Mouse (Mus musculus) cerebellum, postnatal 25 days (tissue): ENCODE data around the gene Exosc3.
"Not testable (repeated sequence)": the region's sequence is repeated elsewhere in the genome, so short reads cannot be mapped to it uniquely, and the experiment has no call there.

Experiments
- DNase-seq, 2 experiments: peaks; one replicate each; pipeline ENCODE4 v3.0.0; 2021; ENCODE audit warnings: mixed read lengths in 2 of 2

The Exosc3 gene

DNA sequence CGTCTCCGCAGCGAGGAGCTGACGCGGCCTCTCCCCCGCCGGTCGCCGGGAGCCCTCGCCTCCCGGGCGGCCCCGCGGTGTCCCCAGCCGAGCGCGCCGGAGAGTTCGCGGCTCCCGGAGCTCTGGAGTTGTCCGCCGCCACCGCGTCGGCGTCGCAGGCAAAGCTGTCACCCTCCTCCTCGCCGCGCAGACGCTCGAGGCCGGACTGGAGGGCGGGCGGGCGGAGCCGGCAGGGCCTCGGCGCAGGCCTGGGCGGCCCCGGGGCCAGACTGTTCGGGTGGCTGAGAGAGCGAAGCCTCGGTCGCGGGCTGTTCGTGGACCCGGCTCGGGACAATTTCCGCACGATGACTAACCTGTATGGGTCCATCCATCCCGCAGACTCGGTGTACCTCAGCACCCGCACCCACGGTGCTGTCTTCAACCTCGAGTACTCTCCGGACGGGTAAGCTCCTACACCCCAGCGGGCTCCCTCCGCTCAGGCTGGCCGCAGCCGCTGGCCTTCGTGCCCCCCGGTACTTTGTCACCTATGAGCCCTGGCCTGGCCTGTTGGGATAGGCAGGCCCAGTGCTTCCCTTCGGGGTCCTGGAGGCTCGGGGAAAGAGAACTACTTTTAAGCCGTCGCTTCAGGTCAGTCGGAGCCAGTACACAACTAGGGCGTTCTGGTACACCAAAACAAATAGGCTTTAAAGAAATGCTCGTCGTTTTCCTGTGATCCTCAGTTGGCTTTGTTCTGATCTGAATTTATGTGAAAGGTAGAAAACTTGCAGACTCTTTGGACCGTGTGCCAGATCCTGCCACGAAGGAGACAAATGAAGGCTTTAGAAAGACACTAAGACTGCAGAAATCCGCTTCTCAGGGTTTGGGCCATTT, at the start of gene Exosc3:
Gene Exosc3 (minus strand): TSS at position 447 of the 870 bp plus-strand sequence.
- peak in 1 of 2 experiments; percentile 69 for DNase-seq

DNA sequence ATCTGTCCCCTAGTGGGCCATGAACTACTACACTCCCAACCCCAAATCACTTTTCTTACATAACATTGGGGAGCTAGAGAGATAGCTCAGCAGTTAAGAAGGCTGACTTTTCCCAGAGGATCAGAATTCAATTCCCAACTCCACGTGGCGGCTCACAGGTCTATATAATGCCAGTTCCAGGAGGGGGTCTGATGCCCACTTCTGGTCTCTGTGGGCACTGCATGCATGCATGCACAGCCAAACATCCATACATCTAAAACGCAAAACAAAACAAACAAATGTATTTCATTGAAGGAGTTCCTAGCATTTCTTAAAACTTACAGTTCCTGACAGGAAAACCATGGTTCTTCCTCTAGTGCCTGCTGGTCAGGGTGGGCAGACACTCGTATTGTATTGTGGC, 49.6 kb upstream of the Exosc3 start:
- no peak for DNase-seq

DNA sequence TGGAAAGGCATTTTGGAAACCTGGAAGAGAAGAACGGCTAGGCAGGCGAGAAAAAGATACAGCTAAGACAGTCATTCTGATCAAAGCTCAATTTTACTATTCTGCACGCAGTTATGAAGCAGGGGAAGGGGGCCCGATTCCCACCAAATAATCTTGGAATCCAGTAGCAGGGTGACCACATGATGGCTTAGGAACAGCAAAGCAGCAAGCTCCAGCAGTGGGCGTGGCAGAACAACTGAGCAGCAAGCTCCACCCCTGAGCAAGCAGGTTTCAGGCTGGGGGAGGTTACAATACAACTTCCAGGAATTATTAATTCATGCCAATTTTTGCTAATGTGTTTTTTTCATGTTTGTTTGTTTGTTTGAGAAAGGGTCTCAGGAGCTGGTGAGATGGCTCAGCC, 44.8 kb upstream of the Exosc3 start:
- not testable (repeated sequence) for DNase-seq

DNA sequence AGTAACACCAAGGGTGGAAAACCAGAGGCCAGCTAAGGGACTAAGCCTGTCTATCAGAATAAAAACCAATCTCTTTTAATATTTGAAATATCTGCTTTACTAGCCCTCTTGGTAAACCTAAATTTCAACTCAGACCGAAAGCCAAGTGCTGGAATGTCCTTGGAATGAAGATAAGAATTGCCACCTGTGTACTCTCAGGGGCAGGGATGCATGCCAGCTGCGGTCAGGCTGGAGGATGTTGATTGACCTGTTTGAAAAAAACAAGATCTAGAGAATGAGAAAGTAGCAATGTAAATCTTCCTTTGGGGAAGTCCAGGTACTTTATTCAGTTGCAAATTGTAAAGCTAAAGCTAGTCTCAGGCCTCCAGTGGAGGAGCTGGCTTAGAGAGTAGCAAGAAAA, 39.6 kb upstream of the Exosc3 start:
- not testable (repeated sequence) for DNase-seq

DNA sequence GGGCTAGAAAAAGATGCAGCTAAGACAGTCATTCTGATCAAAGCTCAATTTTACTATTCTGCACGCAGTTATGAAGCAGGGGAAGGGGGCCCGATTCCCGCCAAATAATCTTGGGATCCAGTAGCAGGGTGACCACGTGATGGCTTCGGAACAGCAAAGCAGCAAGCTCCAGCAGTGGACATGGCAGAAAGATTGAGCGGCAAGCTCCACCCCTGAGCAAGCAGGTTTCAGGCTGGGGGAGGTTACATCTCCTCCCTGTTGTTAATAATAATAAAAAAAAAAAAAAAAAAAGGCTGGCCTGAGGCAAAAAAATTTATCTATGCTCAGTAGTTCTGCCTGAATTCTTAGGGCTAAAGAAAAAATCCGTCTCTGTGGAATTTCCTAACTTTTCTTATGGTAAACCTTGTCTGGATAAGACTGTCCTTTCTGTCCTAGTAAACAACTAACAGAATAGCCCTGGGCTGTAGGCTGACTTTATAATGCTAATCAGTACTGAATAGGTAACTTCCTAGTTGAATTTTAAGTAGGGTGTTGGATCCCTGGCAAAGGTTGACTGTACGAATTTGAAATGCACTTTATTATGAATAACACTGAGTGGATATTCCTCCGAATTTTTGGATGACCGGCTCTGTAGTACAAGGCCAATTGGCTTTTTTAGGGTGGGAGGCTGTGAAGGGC, 38.5 kb upstream of the Exosc3 start:
- not testable (repeated sequence) for DNase-seq

DNA sequence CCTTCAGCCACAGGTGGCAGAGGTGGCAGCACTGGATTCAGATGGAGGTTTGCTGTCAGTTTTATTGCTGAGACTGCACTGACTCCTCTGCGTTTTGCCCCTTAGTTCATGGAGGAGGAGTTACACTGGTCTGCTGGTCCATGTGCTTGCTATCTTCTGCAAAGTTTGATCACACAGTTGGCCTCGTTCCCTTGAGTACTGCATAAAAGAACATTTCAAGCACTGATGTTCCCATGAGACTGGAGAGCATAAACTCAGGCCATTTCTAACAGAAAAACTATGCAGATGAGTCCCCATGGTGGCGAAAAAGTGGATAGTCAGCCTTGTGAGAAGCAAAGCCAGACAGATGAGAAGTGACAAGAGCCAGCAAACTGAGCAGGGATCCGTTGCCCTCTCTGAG, 34.0 kb upstream of the Exosc3 start:
- no peak for DNase-seq

DNA sequence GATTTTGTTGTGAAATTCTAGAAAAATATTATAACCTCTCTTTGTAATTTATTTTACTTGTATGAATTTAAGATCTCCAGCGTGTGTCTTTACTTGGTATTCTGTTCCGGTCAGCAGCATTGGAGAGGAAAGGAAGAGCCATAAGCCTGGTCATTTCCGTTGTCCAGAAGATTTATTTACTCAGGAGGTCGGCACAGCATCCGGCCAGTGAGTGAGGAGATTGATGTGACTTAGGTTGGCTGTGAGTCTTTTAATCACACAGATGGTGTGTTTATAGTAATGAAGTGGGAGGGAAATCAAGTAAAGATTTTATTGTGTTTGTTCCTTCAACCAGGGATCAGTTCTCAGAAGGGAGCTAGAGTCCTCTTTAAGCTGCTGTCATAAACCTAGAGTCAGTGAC, 32.3 kb upstream of the Exosc3 start:
- DNase-seq, result no peak

DNA sequence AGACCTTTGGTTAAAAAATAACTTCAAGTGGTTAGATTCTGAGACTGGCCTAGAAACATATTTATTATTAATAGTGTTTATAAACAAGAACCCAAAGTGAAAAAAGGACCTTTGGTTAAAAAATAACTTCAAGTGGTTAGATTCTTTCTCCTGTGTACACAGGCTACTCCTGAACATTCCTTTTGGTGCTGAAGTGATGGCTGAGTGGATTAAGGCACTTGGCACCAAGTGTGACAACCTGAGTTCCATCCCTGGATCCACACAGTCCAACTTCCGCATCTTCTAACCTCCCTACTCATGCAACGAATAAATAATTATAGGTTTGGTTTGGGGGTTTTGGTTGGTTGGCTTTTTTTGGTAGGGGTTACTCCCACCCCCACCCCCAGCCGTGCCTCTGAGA, 28.7 kb upstream of the Exosc3 start:
- DNase-seq, result no peak

DNA sequence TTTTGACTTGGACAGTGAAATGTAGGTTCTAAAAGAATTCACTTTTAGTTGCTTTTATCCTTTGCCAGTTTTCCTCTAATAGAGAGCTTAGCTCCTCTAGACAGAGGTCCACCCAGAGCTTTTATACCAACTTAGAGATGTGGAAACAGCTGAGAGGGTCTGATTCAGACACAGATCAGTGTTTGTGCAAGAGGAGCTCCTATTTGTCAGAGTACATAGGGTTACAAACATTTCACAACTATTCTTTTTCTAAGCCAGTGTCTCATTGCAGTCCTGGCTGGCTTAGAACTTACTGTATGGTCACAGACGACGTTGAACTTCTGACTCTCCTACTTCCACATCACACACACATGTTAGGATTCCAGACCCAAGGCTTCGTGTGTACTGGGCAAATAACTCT, 14.1 kb upstream of the Exosc3 start:
- DNase-seq, result no peak

DNA sequence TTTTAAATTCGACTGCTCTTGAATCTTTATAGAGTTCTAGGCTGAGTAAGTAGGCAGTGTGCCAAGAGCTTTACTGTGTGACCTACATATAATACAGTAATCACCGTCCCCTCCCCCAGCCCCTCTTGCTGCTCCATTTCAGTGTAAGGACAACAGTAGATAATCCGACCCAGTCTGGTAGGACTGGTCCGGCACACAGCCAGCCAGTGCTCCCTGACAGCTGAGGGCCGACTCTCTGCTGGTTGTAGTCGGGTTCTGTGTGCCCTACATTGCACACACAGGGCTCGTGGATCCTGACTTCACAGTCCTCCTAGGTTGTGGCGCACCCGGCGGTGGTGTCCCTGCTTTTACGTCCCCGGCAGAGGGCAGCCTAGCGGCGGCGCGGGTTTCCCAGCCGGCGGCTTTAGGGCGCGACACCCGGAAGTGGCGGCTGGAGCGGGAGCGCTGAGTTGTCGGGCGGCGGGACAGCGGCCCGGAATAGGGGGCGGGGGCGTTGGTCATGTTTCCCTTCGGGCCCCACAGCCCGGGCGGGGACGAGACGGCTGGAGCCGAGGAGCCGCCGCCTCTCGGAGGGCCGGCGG, 773 bp downstream of the Exosc3 start, which contains the start of gene Dcaf10:
Gene Dcaf10 (plus strand): TSS at position 433 of the 581 bp plus-strand sequence.
- peak; percentile 97 for DNase-seq

DNA sequence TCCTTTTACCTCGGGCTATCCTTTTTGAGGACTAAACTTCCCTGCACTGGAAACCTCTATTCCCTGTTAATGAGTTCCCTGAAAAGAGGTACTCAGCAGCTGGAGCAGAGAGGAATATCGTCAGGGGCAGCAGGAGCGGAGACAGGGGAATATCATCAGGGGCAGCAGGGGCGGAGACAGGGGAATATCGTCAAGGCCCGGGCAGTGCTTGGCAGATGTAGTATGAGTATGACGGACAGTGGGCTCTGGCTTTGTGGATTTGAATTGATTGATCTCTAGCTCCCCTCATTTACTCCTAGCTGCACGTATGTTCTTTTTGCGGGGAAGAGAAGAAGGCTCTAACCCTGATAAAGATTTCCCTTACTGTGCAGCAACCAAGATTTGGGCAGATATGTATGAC, 1.3 kb downstream of the Exosc3 start:
- peak; percentile 19 to 20 for DNase-seq

DNA sequence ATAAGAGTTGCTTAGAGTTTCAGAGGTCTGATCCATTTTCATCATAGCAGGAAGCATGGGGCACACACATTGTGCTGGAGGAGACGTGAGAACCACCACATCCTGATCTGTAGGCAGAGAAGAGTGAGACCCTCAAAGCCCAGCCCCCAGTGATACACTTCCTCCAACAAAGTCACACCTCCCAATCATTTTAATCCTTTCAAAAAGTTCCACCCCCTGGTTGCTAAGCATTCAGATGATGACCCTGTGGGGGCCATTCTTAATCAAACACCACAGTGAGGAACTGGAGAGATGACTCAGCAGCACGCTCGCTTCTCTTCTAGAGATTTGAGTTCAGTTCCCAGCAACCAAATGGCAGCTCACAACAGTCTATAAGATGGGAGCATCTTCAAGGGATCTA, 10.1 kb downstream of the Exosc3 start:
- DNase-seq, result no peak

DNA sequence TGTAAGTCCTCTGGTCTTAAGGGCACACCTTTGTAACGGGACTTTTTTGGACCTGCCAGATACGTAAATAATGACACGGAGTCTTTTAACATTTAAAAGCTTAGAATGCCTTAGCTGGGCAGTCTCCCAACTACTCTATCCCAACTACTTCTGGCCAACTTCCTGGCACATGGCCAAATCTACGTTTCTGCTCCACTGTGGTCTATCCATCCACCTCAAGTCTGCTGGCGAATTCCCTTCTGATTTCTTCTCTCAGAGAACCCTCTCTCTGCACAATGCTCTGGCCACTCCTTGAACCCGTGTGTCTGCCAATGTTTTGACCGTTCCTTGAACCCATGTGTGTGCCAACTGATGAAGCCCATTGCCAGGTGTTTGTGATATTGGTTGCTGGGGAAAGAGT, 11.4 kb downstream of the Exosc3 start:
- no peak for DNase-seq

DNA sequence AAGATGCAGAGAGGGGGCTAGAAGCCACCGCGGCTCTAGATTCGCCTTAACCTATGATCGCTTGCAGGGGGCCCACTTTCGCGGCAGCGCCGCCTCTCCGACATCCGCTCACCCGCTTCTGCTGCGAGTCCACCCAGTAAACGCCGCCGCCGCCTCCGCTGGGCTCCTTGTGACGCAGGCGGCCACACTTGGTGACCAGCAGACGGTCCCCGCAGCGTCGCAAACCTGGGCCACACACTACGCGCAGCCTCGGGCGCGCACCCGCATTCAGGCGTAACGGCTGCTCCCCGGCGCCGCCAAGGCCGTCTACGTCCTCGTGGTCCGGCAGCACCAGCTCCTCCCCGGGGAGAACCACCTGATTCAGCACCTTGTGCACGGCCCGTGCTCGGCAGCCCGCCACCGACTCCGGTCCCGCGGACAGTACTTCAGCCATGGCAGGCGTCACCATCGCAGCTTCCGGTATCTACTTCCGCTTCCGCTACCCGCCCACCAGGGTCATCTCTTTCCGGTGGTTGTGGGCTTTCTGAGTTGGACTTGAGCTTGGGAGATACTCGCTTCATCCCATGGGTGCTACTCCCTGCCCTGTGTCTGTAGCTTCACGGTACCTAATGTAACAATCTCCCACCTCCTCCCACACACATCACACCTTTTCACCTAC, 22.2 kb downstream of the Exosc3 start:
- peak; percentile 91 for DNase-seq

DNA sequence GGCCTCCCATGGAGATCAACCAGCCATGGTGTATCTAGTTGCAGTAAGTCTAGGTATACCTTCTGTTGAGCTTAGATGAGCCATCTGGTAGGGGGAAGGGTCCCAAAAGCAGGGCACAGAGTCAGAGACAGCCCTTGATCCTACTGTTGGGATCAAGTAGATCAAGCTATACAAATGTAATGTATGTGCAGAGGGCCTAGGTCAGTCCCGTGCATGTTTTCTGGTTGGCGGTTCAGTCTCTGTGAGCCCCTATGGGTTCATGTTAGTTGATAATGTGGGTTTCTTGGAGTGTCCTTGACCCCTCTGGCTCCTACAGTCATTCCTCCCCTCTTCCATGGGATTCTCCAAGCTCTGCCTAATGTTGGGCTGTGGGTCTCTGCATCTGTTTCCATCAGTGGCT, 31.5 kb downstream of the Exosc3 start:
- no peak for DNase-seq

DNA sequence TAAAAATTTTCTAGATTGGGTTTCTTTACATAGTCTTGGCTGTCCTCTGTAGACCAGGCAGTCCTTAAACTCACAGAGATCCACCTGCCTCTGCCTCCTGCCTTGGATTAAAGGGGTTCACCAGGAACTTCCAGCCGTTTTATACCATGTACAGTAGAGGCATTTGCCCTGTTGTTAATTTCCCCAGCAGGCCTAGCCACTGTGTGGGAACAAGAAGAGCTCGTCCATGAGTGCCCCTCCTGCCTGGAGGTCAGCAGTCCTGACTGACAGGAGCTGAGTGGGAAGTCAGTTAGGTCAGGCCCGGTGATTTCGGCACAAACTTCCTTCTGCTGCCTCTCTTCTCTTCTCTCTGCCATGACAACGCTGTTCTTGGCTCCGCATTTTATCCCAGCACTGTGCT, 33.9 kb downstream of the Exosc3 start:
- no peak for DNase-seq

DNA sequence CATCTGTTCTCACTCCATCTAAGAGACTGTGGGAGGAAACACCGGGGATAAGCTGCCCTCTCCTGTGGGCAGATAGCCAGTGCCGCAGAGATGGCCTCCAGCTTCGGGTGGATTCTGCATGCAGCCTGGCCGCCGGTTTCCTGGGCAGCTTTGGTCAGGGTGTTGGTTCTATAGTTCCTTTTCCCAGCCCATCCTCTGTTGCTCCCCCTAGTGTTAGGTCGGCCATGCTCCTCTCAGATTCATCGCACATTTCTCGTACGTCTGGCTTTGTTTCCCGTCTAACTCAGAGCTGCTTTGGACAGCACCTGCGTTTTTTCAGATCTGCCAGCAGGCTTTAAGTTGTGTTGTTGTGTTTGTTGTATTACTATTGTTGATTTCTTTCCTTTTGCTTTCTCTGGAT, 34.5 kb downstream of the Exosc3 start:
- peak in 1 of 2 experiments; percentile 23 for DNase-seq

DNA sequence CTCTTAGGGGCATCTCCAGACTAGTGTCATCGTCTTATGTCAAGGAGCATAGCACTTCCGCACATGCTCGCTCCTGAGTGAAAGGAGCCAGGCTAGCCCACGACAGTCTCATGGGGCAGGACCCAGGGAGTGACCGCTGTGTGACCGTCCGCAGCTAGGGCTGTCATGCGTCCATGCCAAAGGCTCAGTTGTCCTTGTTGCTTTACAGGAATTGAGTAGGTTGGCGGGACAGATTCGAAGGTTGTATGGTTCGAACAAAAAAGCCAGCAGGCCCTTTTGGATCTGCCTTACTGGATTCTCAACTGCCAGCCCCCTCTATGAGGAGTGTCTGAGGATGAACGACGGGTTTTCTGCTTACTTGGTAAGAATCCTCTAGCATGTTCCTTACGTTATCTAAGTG, 37.0 kb downstream of the Exosc3 start:
- DNase-seq, result no peak

DNA sequence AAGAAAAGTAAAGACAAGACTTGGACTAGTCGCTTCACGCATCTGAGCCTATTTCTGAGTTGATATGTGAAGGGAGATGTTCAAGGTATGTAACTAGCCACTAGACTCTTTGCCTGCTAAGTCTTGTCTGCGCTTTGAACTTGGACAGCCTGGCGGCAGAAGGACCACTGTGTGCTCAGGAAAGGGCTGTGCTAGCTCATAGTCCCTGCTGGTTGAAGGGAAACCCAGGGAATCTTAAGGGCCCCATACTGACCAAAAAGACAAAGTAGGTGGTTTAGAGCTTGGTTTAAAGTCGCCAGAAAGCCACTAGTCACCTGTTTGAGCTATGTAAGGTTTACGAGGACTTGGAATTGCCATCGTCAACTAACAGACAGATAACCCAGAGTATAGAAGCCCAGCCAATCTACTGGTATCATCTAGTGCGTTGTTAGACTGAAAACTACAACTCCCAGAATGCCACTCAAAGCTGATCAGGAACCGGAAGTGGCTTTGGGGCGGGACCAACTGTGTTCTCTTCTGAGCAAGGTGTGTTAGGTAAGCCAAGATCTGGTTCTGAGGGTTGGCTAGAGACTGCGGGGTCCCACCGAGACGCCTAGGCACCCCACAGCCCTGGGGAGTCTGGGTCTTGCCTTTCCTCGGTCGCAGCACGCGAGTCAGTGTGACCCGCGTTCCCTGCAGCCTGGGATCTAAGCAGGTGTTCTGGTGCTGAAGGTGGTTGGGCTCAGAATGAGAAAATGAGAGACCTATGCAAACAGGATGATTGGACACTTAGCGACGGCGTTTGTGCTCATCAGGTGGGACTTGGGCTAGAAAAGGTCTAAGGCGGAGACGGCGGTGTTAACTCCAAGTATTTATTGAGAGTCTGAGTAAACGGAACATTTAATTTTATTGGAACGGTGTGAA, 45.6 kb downstream of the Exosc3 start, which contains the start of gene Trmt10b:
Gene Trmt10b (plus strand): TSS at position 466 of the 903 bp plus-strand sequence.
- peak; percentile 79 to 86 for DNase-seq

DNA sequence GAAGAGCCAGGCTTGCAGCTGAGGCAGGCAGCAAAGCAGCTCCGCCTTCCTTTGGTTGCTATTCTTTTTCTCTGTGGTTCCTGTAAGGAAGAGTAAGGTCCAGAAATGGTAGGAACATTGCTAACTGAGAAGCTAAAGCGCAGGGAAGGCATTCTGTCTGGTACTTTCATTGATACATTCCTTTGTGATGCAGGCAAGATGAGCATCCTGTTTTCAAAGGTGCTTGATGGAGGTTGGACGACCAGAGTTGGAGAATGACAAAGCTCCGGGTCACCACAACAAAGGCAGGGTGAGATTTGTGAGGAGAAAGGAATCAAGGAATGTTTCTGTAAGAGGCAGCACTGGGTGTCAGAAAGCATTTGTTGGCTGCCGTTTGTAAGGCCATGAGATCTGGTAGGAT, 54.6 kb downstream of the Exosc3 start:
- no peak for DNase-seq

DNA sequence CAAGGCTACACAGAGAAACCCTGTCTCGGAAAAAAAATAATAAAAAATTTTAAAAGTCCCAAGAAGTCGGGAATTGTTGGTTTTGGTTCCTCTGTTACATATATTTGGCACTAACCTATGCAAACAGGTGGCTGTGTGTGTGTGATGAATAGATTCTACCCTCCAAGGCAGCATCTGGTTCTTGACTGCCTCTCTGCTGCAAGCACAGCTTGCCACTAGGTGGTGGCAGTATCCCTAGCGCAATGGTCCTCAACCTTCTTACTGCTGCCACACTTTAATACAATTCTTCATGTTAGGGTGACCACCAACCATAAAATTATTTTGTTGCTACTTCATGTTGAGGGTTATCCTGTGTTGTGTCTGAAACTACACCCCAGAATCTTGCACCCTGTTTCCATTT, 56.2 kb downstream of the Exosc3 start:
- no peak for DNase-seq

DNA sequence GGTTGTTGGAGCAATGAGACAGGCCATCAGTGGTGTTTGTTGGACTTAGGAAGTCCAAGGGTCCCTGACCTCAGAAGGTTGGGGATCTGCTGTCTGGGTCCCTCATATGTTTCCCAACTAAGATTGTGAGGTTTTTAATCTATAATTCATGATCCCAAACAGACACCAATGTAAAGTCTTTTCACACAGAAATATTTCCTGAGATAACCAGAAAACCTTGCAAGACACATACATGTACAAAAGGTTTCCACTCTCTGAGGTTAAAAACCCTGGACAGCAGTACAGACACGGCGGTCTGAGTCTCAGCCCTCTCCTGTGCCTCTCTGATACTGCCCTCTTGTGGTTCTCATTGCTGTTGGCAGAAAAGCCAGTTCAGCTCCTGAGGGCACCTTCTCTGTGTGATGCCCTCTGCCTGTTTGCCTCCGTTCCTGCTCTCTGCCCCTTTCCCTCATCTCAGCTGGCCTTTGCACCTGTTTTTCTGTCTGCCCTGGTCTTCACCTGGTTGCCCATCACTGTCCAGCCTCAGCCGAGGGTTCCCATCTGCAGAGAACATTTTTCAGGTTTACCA, 62.5 kb downstream of the Exosc3 start:
- DNase-seq, result peak; percentile 50 to 75
